Mouse (Mus musculus): ENCODE results near the gene Dnaic1. TPM values are rescaled to one million over a fixed set of nuclear protein-coding genes. Genes with fewer than 3 reads are reported as not detected.
A peak's percentile ranks its signal among the peaks of the same experiment; 100 is the strongest.

Gene Dnaic1
- total and polyA plus RNA-seq, 3 experiments: 0.34 to 4.1 (median 0.89) TPM

DNA sequence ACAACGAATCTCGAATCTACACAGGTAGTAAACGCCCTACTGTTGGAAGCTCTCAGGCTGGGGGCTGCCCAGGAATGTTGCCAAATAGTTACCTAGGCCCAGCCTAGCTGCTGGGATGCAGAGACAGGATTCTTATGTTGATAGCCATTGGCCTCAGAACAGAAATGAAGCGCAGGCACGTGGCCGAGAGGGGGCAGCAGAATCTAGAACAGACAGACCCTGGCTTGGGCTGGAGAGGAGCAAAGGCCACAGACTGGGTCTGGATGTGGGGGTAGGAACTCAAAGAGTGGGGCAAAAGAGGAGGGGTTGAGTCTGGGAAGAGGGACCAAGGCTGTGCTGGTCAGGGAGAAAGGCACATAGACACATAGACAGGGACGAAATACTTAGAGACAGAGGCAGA lies 84.6 kb downstream of the Dnaic1 start:
- Histone ChIP-seq H3K4me2 (ENCODE audit: insufficient read depth, low read depth, poor library complexity, severe bottlenecking) (no peak overlapping the region), H3K9ac (ENCODE audit: insufficient read depth, low read depth) (no peak overlapping the region), H3K4me1 (ENCODE audit: control insufficient read depth in 1 of 2, insufficient read depth in 2 of 2) (peaks cover 0 to 5% of the 10 kb centered on the region in 2 experiments; a peak in 1 of 4 replicates), H3K4me3 (replicated peaks in 1 of 3; ENCODE audit: low read depth in 2 of 3, low read length in 2 of 3, poor library complexity in 1 of 3) (no peak overlapping the region), H3K9me3 (replicated peaks; ENCODE audit: low read length) (no peaks in the 10 kb centered on the region), H3K27me3 (replicated peaks) (peaks cover 80% of the 10 kb centered on the region), H3K27ac (ENCODE audit: insufficient read depth, low read depth) (no peak overlapping the region), H3K79me2 (replicated peaks; ENCODE audit: control insufficient read depth, extremely low read depth, insufficient read depth, poor library complexity, severe bottlenecking) (no peaks in the 10 kb centered on the region), H3K36me3 (replicated peaks in 1 of 2; ENCODE audit: control insufficient read depth in 1 of 2, insufficient read depth in 1 of 2, low read length in 1 of 2) (no peaks in the 10 kb centered on the region)
- TF ChIP-seq RCOR1 (conservative IDR thresholded peaks at IDR 0.05; ENCODE audit: low read depth, low read length) (no peak), RAD21 (IDR thresholded peaks at IDR 0.05; ENCODE audit: low read depth, low read length) (peak; percentile 46), BHLHE40 (IDR thresholded peaks at IDR 0.05; ENCODE audit: low read depth, low read length) (0 out of 2 replicates have a peak, but pooled peaks have one; percentile 12), SMC3 (IDR thresholded peaks at IDR 0.05; ENCODE audit: low read depth, low read length) (peak; percentile 73), CTCF (conservative IDR thresholded peaks at IDR 0.05 in 1 of 2, IDR thresholded peaks at IDR 0.05 in 1 of 2; ENCODE audit: low read depth in 2 of 2, low read length in 2 of 2) (peak in 1 of 2 experiments; percentile 73; a peak in 2 of 4 replicates), POLR2AphosphoS2 (IDR thresholded peaks at IDR 0.05; ENCODE audit: low read depth, low read length) (no peak), MAX (IDR thresholded peaks at IDR 0.05; ENCODE audit: low read length) (peak; percentile 58; the same call in 1 of the 2 replicates)
- in situ Hi-C loops (cut with MboI; ENCODE audit: low pct_ligation_motif_present, low pct_unique_long_range_greater_than_20kb, low sequenced_read_pairs) (loop anchor here (10.0 kb wide), 1 partner anchor 49 kb away; no protein-coding TSS in a partner anchor), dilution Hi-C loops (cut with MboI; ENCODE audit: extremely low pct_ligation_motif_present, extremely low pct_unique_long_range_greater_than_20kb, low sequenced_read_pairs) (no loop called here)
- no peak for DNase-seq (ENCODE audit: extremely low read depth)

- in situ Hi-C loops (cut with MboI; ENCODE audit: low pct_ligation_motif_present, low pct_unique_long_range_greater_than_20kb, low sequenced_read_pairs): loop anchor here (10.0 kb wide), 1 partner anchor 51 kb away; no protein-coding TSS in a partner anchor
- H3K27ac ChIP-seq (ENCODE audit: insufficient read depth, low read depth): no peak overlapping the region
Measured at GRCm38 (mm10) chr4:41655525-41655924, 86.0 kb downstream of the Dnaic1 start.

More at GRCm38 (mm10) chr4:41655525-41655924, 86.0 kb downstream of the Dnaic1 start:
- Histone ChIP-seq H3K9me3 (replicated peaks; ENCODE audit: low read length) (no peaks in the 10 kb centered on the region), H3K36me3 (replicated peaks in 1 of 2; ENCODE audit: control insufficient read depth in 1 of 2, insufficient read depth in 1 of 2, low read length in 1 of 2) (no peaks in the 10 kb centered on the region), H3K9ac (ENCODE audit: insufficient read depth, low read depth) (no peak overlapping the region), H3K4me3 (replicated peaks in 1 of 3; ENCODE audit: low read depth in 2 of 3, low read length in 2 of 3, poor library complexity in 1 of 3) (no peak overlapping the region), H3K4me2 (ENCODE audit: insufficient read depth, low read depth, poor library complexity, severe bottlenecking) (no peak overlapping the region), H3K27me3 (replicated peaks) (peaks cover 83% of the 10 kb centered on the region), H3K4me1 (ENCODE audit: control insufficient read depth in 1 of 2, insufficient read depth in 2 of 2) (peaks cover 0 to 5% of the 10 kb centered on the region in 2 experiments; a peak in 1 of 4 replicates), H3K79me2 (replicated peaks; ENCODE audit: control insufficient read depth, extremely low read depth, insufficient read depth, poor library complexity, severe bottlenecking) (no peaks in the 10 kb centered on the region)
- DNase-seq (ENCODE audit: extremely low read depth): no peak
- dilution Hi-C loops (cut with MboI; ENCODE audit: extremely low pct_ligation_motif_present, extremely low pct_unique_long_range_greater_than_20kb, low sequenced_read_pairs): no loop called here
- TF ChIP-seq IRF4 (IDR thresholded peaks at IDR 0.05; ENCODE audit: low read depth, low read length): no peak
- no peak for TF ChIP-seq USF2 (conservative IDR thresholded peaks at IDR 0.05; ENCODE audit: low read depth, low read length)
- no peak for TF ChIP-seq GABPA (IDR thresholded peaks at IDR 0.05; ENCODE audit: insufficient replicate concordance, low read depth, low read length)
- TF ChIP-seq MYC (IDR thresholded peaks at IDR 0.05; ENCODE audit: low read depth, low read length): no peak
- TF ChIP-seq ZKSCAN1 (IDR thresholded peaks at IDR 0.05; ENCODE audit: borderline replicate concordance, low read depth, low read length): no peak
- no peak for TF ChIP-seq CHD1 (IDR thresholded peaks at IDR 0.05; ENCODE audit: low read depth, low read length)
- TF ChIP-seq BHLHE40 (IDR thresholded peaks at IDR 0.05; ENCODE audit: low read depth, low read length): no peak
- no peak for TF ChIP-seq POLR2AphosphoS2 (IDR thresholded peaks at IDR 0.05; ENCODE audit: low read depth, low read length)
- TF ChIP-seq SIN3A (IDR thresholded peaks at IDR 0.05; ENCODE audit: low read length): no peak
- TF ChIP-seq PAX5 (IDR thresholded peaks at IDR 0.05; ENCODE audit: low read length): no peak
- no peak for TF ChIP-seq MEF2A (IDR thresholded peaks at IDR 0.05; ENCODE audit: borderline replicate concordance, low read depth, low read length)
- TF ChIP-seq TBP (conservative IDR thresholded peaks at IDR 0.05; ENCODE audit: low read depth, low read length): no peak
- no peak for TF ChIP-seq MAZ (IDR thresholded peaks at IDR 0.05; ENCODE audit: low read depth, low read length)
- no peak for TF ChIP-seq UBTF (IDR thresholded peaks at IDR 0.05; ENCODE audit: low read depth, low read length)
- no peak for TF ChIP-seq ELF1 (IDR thresholded peaks at IDR 0.05; ENCODE audit: low read depth, low read length)
- TF ChIP-seq KAT2A (IDR thresholded peaks at IDR 0.05; ENCODE audit: insufficient replicate concordance, low read length): no peak
- TF ChIP-seq CTCF (conservative IDR thresholded peaks at IDR 0.05 in 1 of 2, IDR thresholded peaks at IDR 0.05 in 1 of 2; ENCODE audit: low read depth in 2 of 2, low read length in 2 of 2): no peak
- TF ChIP-seq MAX (IDR thresholded peaks at IDR 0.05; ENCODE audit: low read length): no peak
- no peak for TF ChIP-seq RCOR1 (conservative IDR thresholded peaks at IDR 0.05; ENCODE audit: low read depth, low read length)
- TF ChIP-seq ZNF384 (IDR thresholded peaks at IDR 0.05; ENCODE audit: low read depth, low read length): no peak

Measured in CH12.LX (cell line).